Mouse (Mus musculus): ENCODE results near the gene Car11. TPM values are rescaled to one million over a fixed set of nuclear protein-coding genes. Genes with fewer than 3 reads are reported as not detected.

The Car11 gene
- polyA plus RNA-seq, 1 experiment from 2014 or later: 15.2 TPM

- Histone ChIP-seq H3K4me2 (no peak overlapping the region), H3K9me3 (no peaks in the 10 kb centered on the region), H3K9ac (no peak overlapping the region), H3K4me1 (peaks cover 16% of the 10 kb centered on the region), H3K4me3 (no peak overlapping the region), H3K36me3 (no peaks in the 10 kb centered on the region), H3K27ac (no peak overlapping the region), H3K27me3 (no peaks in the 10 kb centered on the region)
- 93% methylated on average over 14 of the region's 14 CpGs for WGBS
- no peak for ATAC-seq (ENCODE audit: insufficient number of reproducible peaks, insufficient read depth, low FRiP score, low TSS enrichment, low read depth)
These were observed 21.1 kb upstream of the Car11 start for GRCm38 (mm10) chr7:45678513-45678912.

- no peak overlapping the region for H3K4me2 ChIP-seq
- no peak overlapping the region for H3K27ac ChIP-seq
- peaks cover 30% of the 10 kb centered on the region for H3K4me1 ChIP-seq
- no peak for ATAC-seq (ENCODE audit: insufficient number of reproducible peaks, insufficient read depth, low FRiP score, low TSS enrichment, low read depth)
- H3K36me3 ChIP-seq: no peaks in the 10 kb centered on the region
- 76% methylated on average over 14 of the region's 14 CpGs for WGBS
- no peaks in the 10 kb centered on the region for H3K27me3 ChIP-seq
- no peak overlapping the region for H3K9ac ChIP-seq
- H3K4me3 ChIP-seq: no peak overlapping the region
- H3K9me3 ChIP-seq: no peaks in the 10 kb centered on the region
These were observed 19.5 kb upstream of the Car11 start for GRCm38 (mm10) chr7:45679966-45680621.

- no peak for ATAC-seq (ENCODE audit: insufficient number of reproducible peaks, insufficient read depth, low FRiP score, low TSS enrichment, low read depth)
- Histone ChIP-seq H3K36me3 (no peaks in the 10 kb centered on the region), H3K4me3 (no peak overlapping the region), H3K4me1 (peaks cover 41% of the 10 kb centered on the region), H3K9ac (no peak overlapping the region), H3K27me3 (no peaks in the 10 kb centered on the region), H3K4me2 (no peak overlapping the region), H3K9me3 (no peaks in the 10 kb centered on the region), H3K27ac (no peak overlapping the region)
- WGBS: 84% methylated on average over 8 of the region's 8 CpGs
These were observed 18.5 kb upstream of the Car11 start for GRCm38 (mm10) chr7:45681046-45681736.

GRCm38 (mm10) chr7:45682144-45683126 is 17.2 kb upstream of the Car11 start:
- Histone ChIP-seq H3K27me3 (no peaks in the 10 kb centered on the region), H3K4me1 (peaks cover 48% of the 10 kb centered on the region), H3K4me2 (peak overlapping the region; percentile 50), H3K9ac (peak overlapping the region; percentile 41; the same call in 1 of the 2 replicates), H3K27ac (peak overlapping the region; percentile 51; the same call in 1 of the 2 replicates), H3K36me3 (no peaks in the 10 kb centered on the region), H3K4me3 (0 out of 2 replicates have a peak overlapping the region, but pooled peaks have one; percentile 13), H3K9me3 (no peaks in the 10 kb centered on the region)
- ATAC-seq (ENCODE audit: insufficient number of reproducible peaks, insufficient read depth, low FRiP score, low TSS enrichment, low read depth): no peak; the same call in 1 of the 2 replicates
- WGBS: 30% methylated on average over 14 of the region's 14 CpGs

- H3K4me2 ChIP-seq: peak within 1 kb of the TSS; percentile 50
- H3K4me1 ChIP-seq: peaks cover 48% of the 10 kb centered on the region
- ATAC-seq (ENCODE audit: insufficient number of reproducible peaks, insufficient read depth, low FRiP score, low TSS enrichment, low read depth): no peak
- no peaks in the 10 kb centered on the region for H3K27me3 ChIP-seq
- peak within 1 kb of the TSS; percentile 7; the same call in 1 of the 2 replicates for H3K4me3 ChIP-seq
- peak within 1 kb of the TSS; percentile 87 for H3K27ac ChIP-seq
- no peaks in the 10 kb centered on the region for H3K36me3 ChIP-seq
- H3K9ac ChIP-seq: peak within 1 kb of the TSS; percentile 57; the same call in 1 of the 2 replicates
- 69% methylated on average over 7 of the region's 7 CpGs for WGBS
- no peaks in the 10 kb centered on the region for H3K9me3 ChIP-seq
These were observed 16.1 kb upstream of the Car11 start, which contains the start of gene Ntn5 for GRCm38 (mm10) chr7:45683396-45684050. Gene Ntn5 (plus strand): TSS chr7:45684022.

- no peak for ATAC-seq (ENCODE audit: insufficient number of reproducible peaks, insufficient read depth, low FRiP score, low TSS enrichment, low read depth)
- Histone ChIP-seq H3K4me3 (0 out of 2 replicates have a peak overlapping the region, but pooled peaks have one; percentile 18), H3K9me3 (no peaks in the 10 kb centered on the region), H3K4me2 (peak overlapping the region; percentile 44), H3K27ac (peak overlapping the region; percentile 87), H3K9ac (peak overlapping the region; percentile 57), H3K4me1 (peaks cover 48% of the 10 kb centered on the region), H3K36me3 (no peaks in the 10 kb centered on the region), H3K27me3 (no peaks in the 10 kb centered on the region)
- WGBS: 17% methylated on average over 10 of the region's 10 CpGs
These were observed 13.8 kb upstream of the Car11 start for GRCm38 (mm10) chr7:45685811-45686210.

- H3K27ac ChIP-seq: peak overlapping the region; percentile 87; the same call in 1 of the 2 replicates
- H3K4me1 ChIP-seq: peaks cover 48% of the 10 kb centered on the region
- no peaks in the 10 kb centered on the region for H3K36me3 ChIP-seq
- 0 out of 2 replicates have a peak overlapping the region, but pooled peaks have one; percentile 44 for H3K4me2 ChIP-seq
- peak overlapping the region; percentile 21; the same call in 1 of the 2 replicates for H3K9ac ChIP-seq
- WGBS: 70% methylated on average over 3 of the region's 3 CpGs
- ATAC-seq (ENCODE audit: insufficient number of reproducible peaks, insufficient read depth, low FRiP score, low TSS enrichment, low read depth): no peak
- H3K27me3 ChIP-seq: no peaks in the 10 kb centered on the region
- H3K4me3 ChIP-seq: no peak overlapping the region
- no peaks in the 10 kb centered on the region for H3K9me3 ChIP-seq
These were observed 12.8 kb upstream of the Car11 start for GRCm38 (mm10) chr7:45686841-45687240.

GRCm38 (mm10) chr7:45689099-45689498 is 10.5 kb upstream of the Car11 start:
- H3K4me3 ChIP-seq: no peak overlapping the region
- ATAC-seq (ENCODE audit: insufficient number of reproducible peaks, insufficient read depth, low FRiP score, low TSS enrichment, low read depth): no peak
- H3K9me3 ChIP-seq: no peaks in the 10 kb centered on the region
- no peak overlapping the region for H3K9ac ChIP-seq
- H3K4me2 ChIP-seq: no peak overlapping the region
- peaks cover 32% of the 10 kb centered on the region for H3K4me1 ChIP-seq
- H3K36me3 ChIP-seq: no peaks in the 10 kb centered on the region
- no peaks in the 10 kb centered on the region for H3K27me3 ChIP-seq
- no peak overlapping the region for H3K27ac ChIP-seq
- WGBS: 56% methylated on average over 6 of the region's 6 CpGs

- Histone ChIP-seq H3K36me3 (no peaks in the 10 kb centered on the region), H3K4me1 (peaks cover 32% of the 10 kb centered on the region), H3K4me2 (no peak overlapping the region), H3K27me3 (no peaks in the 10 kb centered on the region), H3K27ac (no peak overlapping the region), H3K9ac (no peak overlapping the region), H3K9me3 (no peaks in the 10 kb centered on the region), H3K4me3 (no peak overlapping the region)
- ATAC-seq (ENCODE audit: insufficient number of reproducible peaks, insufficient read depth, low FRiP score, low TSS enrichment, low read depth): no peak
- WGBS: 76% methylated on average over 11 of the region's 11 CpGs
These were observed 9.8 kb upstream of the Car11 start for GRCm38 (mm10) chr7:45689800-45690199.

GRCm38 (mm10) chr7:45692364-45692763 is 7.3 kb upstream of the Car11 start:
- no peak overlapping the region for H3K9ac ChIP-seq
- H3K4me3 ChIP-seq: no peak overlapping the region
- no peaks in the 10 kb centered on the region for H3K9me3 ChIP-seq
- WGBS: 74% methylated on average over 2 of the region's 2 CpGs
- no peaks in the 10 kb centered on the region for H3K27me3 ChIP-seq
- peaks cover 17% of the 10 kb centered on the region for H3K4me1 ChIP-seq
- no peak overlapping the region for H3K27ac ChIP-seq
- no peaks in the 10 kb centered on the region for H3K36me3 ChIP-seq
- no peak for ATAC-seq (ENCODE audit: insufficient number of reproducible peaks, insufficient read depth, low FRiP score, low TSS enrichment, low read depth)
- H3K4me2 ChIP-seq: no peak overlapping the region
